Mouse (Mus musculus) T-helper 17 cell (primary cell): ENCODE measurements at regions not wholly inside any gene's neighbourhood (a gene's known extent, or its start where the extent isn't known, plus 50 kb on each side); places are given as distances from the start of the nearest gene placed in this dataset.

ENCODE experiments used
- in situ Hi-C, 2 experiments: fragments of 300-600 bp; cut with MboI, MseI; formaldehyde crosslinking; loops; 1 replicate in 1 of 2; 2 replicates in 1 of 2; pipeline ENCODE4 v1.15.1; 2025; ENCODE audit warnings: high pct_unique_total_duplicates in 2 of 2

DNA sequence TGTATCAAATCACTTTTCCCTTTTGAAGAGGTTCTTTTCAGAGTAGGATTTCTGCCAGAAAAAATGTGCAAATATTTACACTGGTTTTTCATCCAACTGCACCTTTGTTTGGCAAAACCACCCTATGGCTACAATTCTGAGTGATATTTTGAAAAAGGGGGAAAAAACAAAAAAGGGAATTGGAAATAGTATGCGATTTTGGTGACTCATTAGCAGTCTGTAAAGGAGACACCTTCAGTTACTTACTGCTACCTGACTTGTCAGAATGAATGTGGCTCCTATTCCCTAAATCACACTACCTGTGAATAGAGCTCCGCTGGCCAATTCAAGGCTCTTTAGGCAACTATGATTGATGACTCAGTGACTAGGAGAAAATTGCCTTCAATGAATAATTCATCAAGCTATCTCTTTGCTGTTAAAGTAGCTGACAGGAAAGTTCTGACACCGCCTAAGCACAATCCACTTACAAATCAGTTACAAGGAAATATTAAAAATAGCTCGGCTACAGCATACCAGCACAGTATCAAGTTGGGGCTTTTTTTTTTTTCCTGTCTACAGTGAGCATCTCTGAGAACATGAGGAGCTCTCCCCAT, 560.8 kb downstream of the Gm43517 start:
- in situ Hi-C loops: no loop called here

- in situ Hi-C loops: no loop called here
Measured at GRCm38 (mm10) chr12:49946752-49947260, 561.8 kb downstream of the Gm43517 start.

DNA sequence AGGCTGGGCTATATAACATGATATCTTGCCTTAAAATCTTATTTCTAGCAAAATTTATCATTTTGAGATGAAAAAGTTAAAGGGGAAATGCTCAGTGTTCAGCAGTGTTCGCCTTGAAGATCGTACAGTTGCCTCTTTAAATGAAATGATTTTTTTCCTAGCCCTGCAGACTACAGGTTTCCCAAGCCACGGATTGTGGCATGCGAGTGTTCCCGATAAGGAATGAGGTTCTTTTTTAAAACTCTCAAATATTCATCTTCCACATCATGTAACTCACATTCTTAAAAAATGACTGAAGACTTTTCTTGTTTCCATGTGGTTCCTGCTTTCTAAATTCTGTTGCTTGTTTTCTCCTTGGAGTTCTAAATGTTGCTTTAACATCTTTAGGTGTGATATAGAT, 566.0 kb downstream of the Gm43517 start:
- in situ Hi-C loops: no loop called here

GRCm38 (mm10) chr12:49951821-49952220, 566.8 kb downstream of the Gm43517 start:
- in situ Hi-C loops: no loop called here

DNA sequence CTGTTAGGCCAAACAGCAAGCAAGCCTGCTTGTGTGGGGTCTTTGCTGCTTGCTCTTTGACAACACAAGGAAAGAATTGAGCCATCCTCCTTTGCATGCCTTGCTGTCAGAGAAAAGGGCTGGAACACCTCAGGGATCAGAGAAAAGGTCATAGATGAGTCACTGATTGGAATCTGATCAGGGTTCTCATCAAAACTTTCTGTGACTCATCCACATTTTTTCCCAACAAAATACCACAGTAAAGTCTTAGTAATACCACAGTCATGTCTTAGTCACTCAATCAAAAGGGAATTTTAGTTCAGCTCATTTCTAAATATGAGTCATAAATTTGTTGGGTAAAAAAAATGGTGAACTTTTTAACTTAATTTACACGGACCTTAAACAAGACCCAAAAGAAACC, 583.1 kb downstream of the Gm43517 start:
- in situ Hi-C loops: no loop called here

DNA sequence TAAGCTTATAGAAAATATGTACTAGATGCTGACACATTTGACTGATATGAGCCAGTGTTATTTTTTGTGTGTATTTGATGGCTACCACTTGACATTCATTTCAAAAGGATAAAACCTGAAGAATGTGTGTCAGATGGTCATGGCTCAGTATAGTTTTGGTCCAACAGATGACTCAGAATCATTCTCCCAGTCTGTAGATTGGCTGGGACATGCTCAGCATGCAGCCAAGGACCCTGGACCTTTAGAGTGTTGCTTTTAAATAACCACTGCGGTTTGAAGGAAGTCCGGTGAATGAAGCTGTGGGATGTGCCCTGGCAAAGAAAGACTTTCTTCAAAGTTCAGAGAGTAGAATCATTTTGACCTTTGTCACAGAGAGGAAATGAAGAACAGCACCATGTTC, 584.6 kb downstream of the Gm43517 start:
- in situ Hi-C loops: no loop called here

- in situ Hi-C loops: no loop called here
Measured at GRCm38 (mm10) chr12:49974591-49975323, 589.8 kb downstream of the Gm43517 start.

DNA sequence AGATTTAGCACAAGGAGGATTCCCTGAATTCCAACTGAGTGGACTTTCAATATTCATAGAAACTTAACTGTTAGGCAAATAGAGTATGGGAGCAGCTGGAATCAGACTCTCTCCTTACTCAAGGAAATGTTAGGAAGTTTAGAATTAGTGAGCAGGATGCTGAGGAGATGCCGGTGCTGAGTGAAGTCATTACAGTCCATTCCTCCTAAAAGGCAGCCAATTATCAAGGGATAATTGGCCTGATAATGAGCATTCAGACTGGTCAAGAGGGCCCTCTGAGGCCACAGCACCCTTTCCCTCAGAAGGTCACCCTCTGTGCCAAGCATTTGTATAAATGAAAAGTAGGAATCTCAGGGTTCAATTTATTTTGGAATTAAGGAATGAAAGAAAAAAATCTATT, 590.6 kb downstream of the Gm43517 start:
- in situ Hi-C loops: no loop called here

DNA sequence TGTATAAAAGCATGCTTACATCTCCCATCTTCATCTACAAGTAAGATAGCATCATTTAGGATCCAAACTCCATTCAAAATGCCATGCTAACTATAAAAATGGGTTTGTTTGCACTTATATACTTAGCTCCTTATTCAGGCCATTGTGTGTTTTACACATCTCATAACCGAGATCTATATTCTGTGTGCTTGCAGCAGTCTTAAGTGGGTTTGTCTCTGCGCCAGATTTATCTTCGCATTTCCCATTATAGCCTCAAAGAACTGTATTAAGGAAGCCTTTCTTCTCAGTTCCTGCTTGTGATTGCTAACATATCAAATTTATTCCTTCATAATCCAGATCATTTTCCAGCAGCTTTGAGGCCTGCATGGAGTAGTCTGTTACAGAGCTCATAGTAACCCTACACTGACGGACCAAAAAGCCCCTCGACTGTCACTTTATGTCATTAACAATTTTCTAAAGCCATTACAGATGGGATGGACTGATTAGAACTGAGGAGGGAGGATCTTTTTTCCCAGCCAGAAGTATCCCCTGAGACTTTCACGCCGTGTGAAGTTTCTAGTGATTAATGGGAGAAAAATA, 607.6 kb downstream of the Gm43517 start:
- in situ Hi-C loops: loop anchor here in 1 of 2 experiments (5.0 kb wide), 1 partner anchor 60 kb away; no protein-coding TSS in a partner anchor

GRCm38 (mm10) chr12:50038808-50039374, 610.0 kb downstream of the Prkd1 start:
- in situ Hi-C loops: no loop called here

DNA sequence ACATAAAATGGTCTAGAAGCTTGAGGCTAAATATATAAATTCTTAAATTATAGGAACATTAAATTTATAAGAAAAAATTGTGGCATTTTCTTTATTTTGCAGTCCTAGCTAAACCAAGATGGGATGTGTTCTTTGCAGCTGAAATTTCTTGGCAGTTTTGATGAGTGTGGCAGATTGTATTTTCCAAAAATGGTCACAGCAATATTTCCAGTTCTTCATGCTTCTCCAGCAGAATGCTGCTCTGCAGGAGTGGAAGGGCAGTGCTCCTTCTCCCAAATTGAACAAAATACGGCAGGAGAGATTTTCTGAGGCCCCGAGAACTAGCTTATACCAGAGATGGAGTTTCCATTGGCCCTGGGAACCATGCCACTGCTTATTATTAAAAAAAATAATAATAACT, 587.6 kb downstream of the Prkd1 start:
- in situ Hi-C loops: no loop called here

DNA sequence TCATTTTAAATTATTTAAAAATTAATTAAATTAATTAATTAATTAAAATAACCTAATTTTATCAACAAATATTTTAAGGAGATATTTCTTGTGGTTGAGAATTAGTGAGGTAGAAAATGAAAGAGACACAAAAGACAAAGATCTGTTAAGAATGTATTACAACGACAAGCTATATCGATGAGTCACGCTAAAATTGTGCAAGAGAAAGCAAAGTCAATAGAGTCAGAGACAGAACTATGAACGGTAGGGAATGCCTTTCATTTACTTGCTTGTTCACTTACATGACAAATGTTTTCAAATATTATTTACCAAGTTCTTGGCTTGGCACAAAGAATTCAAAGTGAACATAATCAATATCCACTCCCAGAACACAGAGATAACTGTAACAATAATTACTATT, 582.5 kb downstream of the Prkd1 start:
- in situ Hi-C loops: no loop called here

DNA sequence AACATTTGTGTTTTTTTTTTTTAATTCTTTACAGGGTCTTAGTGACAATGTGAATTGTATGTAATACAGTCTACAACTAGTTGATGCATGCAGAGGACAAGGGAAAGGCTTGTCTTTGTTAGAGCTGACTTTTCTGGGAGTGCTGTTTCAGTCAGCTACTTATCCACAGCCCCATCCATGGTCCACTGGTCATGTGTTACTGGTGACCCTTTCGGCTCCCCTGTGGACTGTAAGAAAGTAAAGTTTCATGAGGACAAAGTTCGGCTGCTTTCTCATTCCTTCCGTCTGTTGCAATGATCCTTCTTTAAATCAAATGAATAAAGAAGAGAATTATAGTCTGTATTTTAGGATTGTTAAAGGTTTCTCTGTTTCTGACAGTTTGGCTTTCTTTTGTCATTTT, 577.1 kb downstream of the Prkd1 start:
- in situ Hi-C loops: no loop called here

DNA sequence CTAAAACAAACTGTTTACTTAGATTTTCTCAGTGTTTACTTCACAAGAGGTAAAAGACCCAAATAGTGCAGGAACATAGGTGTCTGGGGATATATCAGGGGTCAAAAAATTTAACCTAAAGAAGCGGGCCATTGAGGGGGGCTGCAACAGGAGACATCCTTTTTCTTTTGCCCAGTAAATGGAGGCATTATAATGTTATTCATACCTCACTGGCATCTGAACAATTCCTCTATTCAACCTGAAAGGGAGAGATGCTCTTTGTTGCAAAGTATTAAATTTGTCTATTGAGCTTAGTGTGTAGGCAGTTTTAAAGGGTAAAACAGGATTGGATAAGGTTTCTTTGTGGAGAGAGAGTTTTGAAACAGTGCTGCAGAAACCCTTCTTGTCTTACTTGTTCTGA, 576.5 kb downstream of the Prkd1 start:
- in situ Hi-C loops: no loop called here

GRCm38 (mm10) chr12:50073684-50074083, 575.2 kb downstream of the Prkd1 start:
- in situ Hi-C loops: no loop called here

- in situ Hi-C loops: no loop called here
Measured at GRCm38 (mm10) chr12:50081157-50081556, 567.7 kb downstream of the Prkd1 start.

- in situ Hi-C loops: no loop called here
Measured at GRCm38 (mm10) chr12:50081571-50081970, 567.3 kb downstream of the Prkd1 start.

DNA sequence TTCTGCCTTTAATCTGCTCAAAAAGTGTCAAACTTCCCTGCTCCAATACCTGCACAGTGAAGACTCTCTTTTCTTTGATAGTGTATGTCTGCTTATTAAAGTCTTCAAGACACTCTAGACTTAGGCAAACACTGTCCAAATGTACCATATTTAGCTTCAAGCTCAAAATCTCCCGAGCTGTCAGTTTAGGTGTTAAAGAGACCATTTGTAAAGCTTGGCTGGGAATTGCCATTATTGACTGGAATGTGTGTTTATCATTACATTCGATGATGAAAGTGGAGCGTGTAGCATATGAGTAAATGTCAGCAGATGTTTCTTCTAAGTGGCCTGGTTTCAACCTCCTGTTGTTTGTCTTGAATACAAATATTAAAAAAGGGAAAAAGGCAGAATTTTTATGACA, 564.4 kb downstream of the Prkd1 start:
- in situ Hi-C loops: no loop called here

- in situ Hi-C loops: no loop called here
Measured at GRCm38 (mm10) chr12:50111246-50112044, 537.5 kb downstream of the Prkd1 start.

GRCm38 (mm10) chr12:50112081-50112491, 536.8 kb downstream of the Prkd1 start:
- in situ Hi-C loops: no loop called here

DNA sequence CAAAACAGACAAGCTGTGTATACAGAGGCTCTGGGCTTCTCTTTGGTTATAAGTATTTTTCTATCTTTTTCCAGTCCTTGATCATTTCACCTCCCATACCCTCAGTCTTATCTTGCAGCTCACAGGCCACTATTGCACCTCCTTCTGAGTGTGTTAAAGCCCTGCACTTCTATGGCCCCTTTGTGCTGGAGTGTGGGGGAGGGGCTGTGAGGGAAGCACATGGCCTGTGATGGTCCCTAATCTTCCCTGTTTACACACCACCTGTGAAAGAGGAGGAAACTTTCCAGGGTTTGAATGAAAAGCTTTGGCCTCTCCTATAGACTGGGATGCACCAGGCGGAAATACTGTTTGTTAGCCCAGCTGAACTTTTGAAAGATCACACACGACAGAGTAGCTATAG, 533.0 kb downstream of the Prkd1 start:
- in situ Hi-C loops: no loop called here

GRCm38 (mm10) chr12:50118346-50118745, 530.6 kb downstream of the Prkd1 start:
- in situ Hi-C loops: no loop called here
